Mouse (Mus musculus) liver, embryonic 11.5 days (tissue): ENCODE data around the gene Lrrc75a. TPM values are rescaled to one million over a fixed set of nuclear protein-coding genes. Genes with fewer than 3 reads are reported as not detected.

Source experiments
- ATAC-seq: fragments of 200-750 bp; cut with Nextera tagmentation; replicated peaks from 2 replicates; pipeline ENCODE4 v1.8.0; 2017; ENCODE audit warnings: moderate number of reproducible peaks, mild to moderate bottlenecking, moderate TSS enrichment, moderate library complexity; ENCODE audit not compliant: low FRiP score
- DNase-seq: peaks from one replicate; pipeline ENCODE4 v3.0.0-alpha.2; 2017; ENCODE audit warnings: low spot score
- H3K27ac ChIP-seq: fragments of 300-500 bp; sonication (generic); 2 replicates; pipeline ENCODE4 v1.5.1; 2014; ENCODE audit warnings: mild to moderate bottlenecking, low read depth, low read length, control low read depth
- H3K27me3 ChIP-seq: fragments of 300-500 bp; sonication (generic); replicated peaks from 2 replicates; pipeline ENCODE4 v1.6.1; 2014; ENCODE audit warnings: low read length, mixed read lengths; ENCODE audit not compliant: control insufficient read depth, insufficient read depth
- H3K36me3 ChIP-seq: fragments of 300-500 bp; sonication (generic); 2 replicates; pipeline ENCODE4 v1.6.1; 2014; ENCODE audit warnings: mild to moderate bottlenecking, low read length, moderate library complexity, mixed read lengths; ENCODE audit not compliant: control insufficient read depth, insufficient read depth
- H3K4me1 ChIP-seq: fragments of 300-500 bp; sonication (generic); replicated peaks from 2 replicates; pipeline ENCODE4 v1.6.1; 2014; ENCODE audit warnings: low read length, mixed read lengths; ENCODE audit not compliant: control insufficient read depth, insufficient read depth
- H3K4me2 ChIP-seq: fragments of 300-500 bp; sonication (generic); 2 replicates; pipeline ENCODE4 v1.6.1; 2014; ENCODE audit warnings: mild to moderate bottlenecking, control low read depth, moderate library complexity
- H3K4me3 ChIP-seq: fragments of 300-500 bp; sonication (generic); 2 replicates; pipeline ENCODE4 v1.5.1; 2014; ENCODE audit warnings: low read depth, low read length, control low read depth
- H3K9ac ChIP-seq: fragments of 300-500 bp; sonication (generic); 2 replicates; pipeline ENCODE4 v1.6.1; 2014; ENCODE audit warnings: low read depth, low read length, control low read depth
- H3K9me3 ChIP-seq: fragments of 300-500 bp; sonication (generic); 2 replicates; pipeline ENCODE4 v1.6.1; 2016; ENCODE audit warnings: low read length, inconsistent platforms, mixed read lengths; ENCODE audit not compliant: control insufficient read depth
- WGBS: fragments of 180-500 bp; shearing (Covaris S2); extraction: QIAGEN DNeasy Blood & Tissue Kit; methylation state at CpG from one replicate; pipeline ENCODE4 v1.1.7; 2014; 5-methylcytosine and 5-hydroxymethylcytosine counted together
- polyA plus RNA-seq: library from polyadenylated mRNA; unstranded; fragments of >200 nt; fragmentation: Nextera tagmentation; extraction: Ambion mirVana; gene quantifications from 2 replicates; pipeline ENCODE4 v1.2.1, GENCODE M21; 2014

The Lrrc75a gene
- polyA plus RNA-seq, 1 experiment from 2014 or later, result 6.7 TPM

DNA sequence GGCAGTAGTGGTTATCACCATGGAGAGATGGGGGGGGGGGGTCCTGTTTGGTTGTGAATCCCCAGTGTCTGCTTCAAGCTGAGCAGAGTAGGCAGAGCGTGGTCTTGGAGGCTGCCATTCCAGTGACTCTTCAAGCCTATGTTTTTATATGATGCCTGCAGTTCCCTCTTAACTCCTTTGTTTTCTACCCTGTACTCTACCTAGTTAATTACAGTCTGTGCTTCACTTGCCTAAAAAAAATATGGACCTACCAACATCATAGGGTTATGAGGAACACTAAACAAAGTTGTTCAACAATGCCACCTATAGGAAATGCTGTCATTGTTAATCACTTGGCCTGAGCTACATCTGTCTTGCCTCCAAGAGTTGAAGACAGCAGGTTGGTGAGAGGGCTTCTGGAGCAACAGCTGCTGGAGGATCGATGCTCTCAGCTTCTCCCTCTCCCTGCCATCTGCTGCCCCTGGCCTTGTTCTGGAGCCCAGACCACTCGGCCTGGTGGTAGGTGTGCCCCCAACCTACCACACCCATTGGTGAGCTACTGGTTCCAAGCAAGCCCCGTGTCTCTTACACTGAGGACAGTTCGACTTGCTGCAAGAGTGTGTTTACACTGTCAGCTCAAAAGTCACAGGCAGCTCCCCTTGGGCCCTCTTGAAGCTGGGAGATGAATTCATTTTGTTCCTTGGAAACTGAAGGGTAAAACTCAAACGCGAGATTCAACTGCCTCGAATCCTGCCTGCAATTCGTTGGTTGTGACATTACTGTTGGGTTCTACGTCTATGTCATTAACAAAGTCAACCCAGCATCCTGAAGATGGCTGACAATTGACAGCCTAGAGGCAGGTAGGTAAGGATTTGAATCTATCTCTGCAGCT is 41.8 kb downstream of the Lrrc75a start:
- WGBS, result 60% methylated on average over 10 of the region's 10 CpGs
- no peaks in the 10 kb centered on the region for H3K9me3 ChIP-seq
- H3K36me3 ChIP-seq, result peaks cover 41% of the 10 kb centered on the region
- H3K27ac ChIP-seq, result peak overlapping the region; percentile 99
- DNase-seq, result peak; percentile 58
- no peak overlapping the region for H3K9ac ChIP-seq
- peak; percentile 24 for ATAC-seq
- no peaks in the 10 kb centered on the region for H3K27me3 ChIP-seq
- peaks cover 16% of the 10 kb centered on the region for H3K4me1 ChIP-seq
- H3K4me3 ChIP-seq, result no peak overlapping the region
- H3K4me2 ChIP-seq, result 0 out of 2 replicates have a peak overlapping the region, but pooled peaks have one; percentile 7

DNA sequence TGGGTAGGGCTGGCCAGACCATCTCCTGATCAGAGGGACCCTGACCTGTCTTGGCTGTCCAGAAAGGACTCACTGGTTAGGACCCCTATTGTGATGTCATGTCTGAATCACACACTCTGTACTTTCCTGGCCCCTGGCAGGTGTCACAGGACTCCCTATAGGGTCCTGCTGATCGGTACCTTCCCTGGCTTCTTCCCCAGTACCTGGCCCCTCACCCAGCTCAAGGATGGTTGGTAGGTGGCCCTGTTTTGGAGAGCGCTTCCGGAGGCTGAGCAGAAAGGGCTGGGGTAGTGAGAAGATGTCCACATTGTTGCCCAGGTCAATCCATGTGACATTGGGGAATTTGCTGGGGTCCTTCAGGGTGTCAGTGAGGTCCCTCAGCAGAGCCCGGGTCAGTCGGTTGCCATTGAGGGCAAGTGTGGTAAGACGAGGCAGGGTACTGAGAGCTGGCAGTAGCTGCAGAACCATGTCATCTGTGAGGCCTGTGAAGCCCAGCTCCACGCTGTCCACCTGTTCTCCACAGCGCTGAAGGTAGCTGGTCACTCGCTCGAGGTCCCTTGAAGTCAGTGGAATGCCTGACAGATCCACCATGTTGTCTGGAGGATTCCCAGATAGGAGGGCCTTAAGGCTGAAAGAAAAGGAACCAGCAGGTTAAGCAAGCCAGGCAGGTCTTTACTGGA is 42.6 kb downstream of the Lrrc75a start:
- Histone ChIP-seq H3K4me1 (peaks cover 16% of the 10 kb centered on the region), H3K4me2 (peak overlapping the region; percentile 95), H3K36me3 (peaks cover 41% of the 10 kb centered on the region), H3K4me3 (peak overlapping the region; percentile 88), H3K27ac (peak overlapping the region; percentile 99), H3K9ac (peak overlapping the region; percentile 100), H3K9me3 (no peaks in the 10 kb centered on the region), H3K27me3 (no peaks in the 10 kb centered on the region)
- 31% methylated on average over 10 of the region's 10 CpGs for WGBS
- DNase-seq, result peak; percentile 74
- ATAC-seq, result peak; percentile 40

DNA sequence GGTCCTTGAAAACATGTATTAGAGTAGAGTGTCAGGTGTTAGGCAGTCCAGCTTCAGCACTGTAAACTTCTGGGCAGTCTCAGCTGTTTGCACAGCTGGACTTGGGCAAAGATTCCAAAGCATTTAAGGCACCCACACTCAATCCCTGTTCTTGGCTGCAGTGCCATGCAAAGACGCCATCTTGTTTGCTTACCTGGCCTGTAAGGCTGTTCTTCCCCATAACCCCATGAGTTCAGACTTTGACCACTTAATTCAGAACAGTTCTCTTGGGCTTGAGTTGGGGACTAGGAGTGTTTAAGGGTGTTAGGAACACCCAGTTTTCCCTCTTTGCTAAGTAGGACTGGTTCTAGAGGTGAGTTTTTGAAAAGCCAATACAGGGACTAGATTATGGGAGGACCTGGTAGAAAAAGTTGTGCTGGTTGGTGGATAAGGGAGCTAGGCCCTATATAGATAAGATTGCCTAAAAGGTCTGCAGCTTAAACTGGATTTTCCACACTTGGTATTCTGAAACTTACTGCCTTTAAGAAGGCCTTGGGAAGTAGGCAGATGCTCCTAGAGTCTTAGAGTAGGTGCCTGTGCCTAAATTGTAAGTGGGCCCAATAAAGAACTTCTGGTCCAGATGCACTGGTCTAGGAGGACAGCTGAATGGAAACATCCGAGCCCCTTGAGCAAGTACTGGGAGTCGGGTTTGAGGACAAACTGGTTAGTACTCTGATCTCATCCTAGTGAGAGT is 43.3 kb downstream of the Lrrc75a start:
- peaks cover 41% of the 10 kb centered on the region for H3K36me3 ChIP-seq
- DNase-seq, result no peak

DNA sequence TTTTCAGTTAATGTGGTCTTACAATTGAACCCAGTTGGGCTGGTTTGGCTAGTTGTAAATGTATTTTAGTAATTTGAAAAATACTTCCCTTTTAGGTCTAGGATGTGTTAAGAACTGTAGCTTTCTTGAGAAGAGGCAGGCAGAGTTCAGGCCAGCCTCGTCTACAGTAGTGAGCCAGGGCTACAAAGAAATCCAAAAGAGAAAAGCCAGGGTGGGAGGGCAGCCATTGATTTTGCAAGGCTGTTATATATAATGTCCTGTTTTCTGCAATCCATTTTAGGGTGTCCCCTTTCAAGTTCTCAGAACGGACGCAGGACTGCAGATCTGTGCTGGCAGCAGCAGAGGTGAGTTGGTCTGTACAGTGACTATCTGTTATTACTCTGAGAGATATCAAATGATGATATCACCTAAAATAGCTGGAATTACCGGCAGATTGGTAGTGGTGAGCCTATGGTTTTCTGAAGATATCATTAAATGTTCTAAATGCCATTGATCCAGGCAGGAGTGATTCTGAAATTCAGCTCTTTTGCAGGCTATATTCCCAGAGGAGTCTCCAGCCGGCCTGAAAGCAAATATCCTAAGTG is 44.1 kb downstream of the Lrrc75a start:
- no peaks in the 10 kb centered on the region for H3K27me3 ChIP-seq
- peaks cover 41% of the 10 kb centered on the region for H3K36me3 ChIP-seq
- peak overlapping the region; percentile 95 for H3K4me2 ChIP-seq
- ATAC-seq, result no peak
- peaks cover 16% of the 10 kb centered on the region for H3K4me1 ChIP-seq
- H3K27ac ChIP-seq, result peak overlapping the region; percentile 99
- no peaks in the 10 kb centered on the region for H3K9me3 ChIP-seq
- no peak for DNase-seq
- peak overlapping the region; percentile 88 for H3K4me3 ChIP-seq
- H3K9ac ChIP-seq, result peak overlapping the region; percentile 100
- 18% methylated on average over 5 of the region's 5 CpGs for WGBS

More for the DNA sequence above, 43.3 kb downstream of the Lrrc75a start:
- peak overlapping the region; percentile 100 for H3K9ac ChIP-seq
- H3K27ac ChIP-seq, result peak overlapping the region; percentile 99
- H3K4me2 ChIP-seq, result peak overlapping the region; percentile 95
- peaks cover 16% of the 10 kb centered on the region for H3K4me1 ChIP-seq
- no peaks in the 10 kb centered on the region for H3K27me3 ChIP-seq
- no peaks in the 10 kb centered on the region for H3K9me3 ChIP-seq
- H3K4me3 ChIP-seq, result peak overlapping the region; percentile 88
- 28% methylated on average over 3 of the region's 3 CpGs for WGBS
- no peak for ATAC-seq

DNA sequence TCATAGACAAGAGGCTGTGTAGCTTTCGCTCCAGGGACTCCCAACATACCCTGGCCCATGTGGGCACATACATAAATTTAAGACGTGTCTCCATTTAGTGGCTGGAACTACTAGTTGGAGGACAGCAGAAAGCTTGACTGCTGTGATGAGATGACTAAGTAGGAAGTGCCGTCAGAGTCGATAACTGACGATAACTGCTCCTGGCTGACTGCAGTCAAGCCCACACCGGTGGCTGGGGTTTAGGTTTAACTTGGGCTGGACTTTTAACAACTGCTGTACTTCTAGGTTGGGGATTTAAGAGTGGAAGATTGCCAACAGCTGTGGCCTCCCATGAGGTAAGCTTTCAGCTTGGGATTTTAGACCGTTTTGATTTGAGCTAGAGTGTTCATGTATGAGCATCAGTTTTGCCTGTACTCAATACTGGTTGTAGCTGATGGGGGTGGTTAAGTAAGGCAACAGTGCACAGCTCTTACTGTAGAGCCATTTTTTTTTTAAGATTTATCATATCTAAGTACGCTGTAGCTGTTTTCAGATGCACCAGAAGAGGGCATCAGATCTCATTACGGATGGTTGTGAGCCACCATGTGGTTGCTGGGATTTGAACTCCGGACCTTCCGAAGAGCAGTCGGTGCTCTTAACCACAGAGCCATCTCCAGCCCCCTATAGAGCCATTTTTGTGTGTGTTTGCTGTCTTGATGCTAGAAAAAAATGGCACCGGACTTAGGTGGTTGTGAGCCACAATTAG is 44.8 kb downstream of the Lrrc75a start:
- DNase-seq (peak; percentile 57), ATAC-seq (no peak)
- Histone ChIP-seq H3K4me3 (peak overlapping the region; percentile 88), H3K9me3 (no peaks in the 10 kb centered on the region), H3K36me3 (peaks cover 41% of the 10 kb centered on the region), H3K27me3 (no peaks in the 10 kb centered on the region), H3K4me1 (peaks cover 17% of the 10 kb centered on the region), H3K9ac (peak overlapping the region; percentile 100), H3K27ac (peak overlapping the region; percentile 99), H3K4me2 (peak overlapping the region; percentile 95)
- WGBS, result under 1% methylated on average over 13 of the region's 13 CpGs

DNA sequence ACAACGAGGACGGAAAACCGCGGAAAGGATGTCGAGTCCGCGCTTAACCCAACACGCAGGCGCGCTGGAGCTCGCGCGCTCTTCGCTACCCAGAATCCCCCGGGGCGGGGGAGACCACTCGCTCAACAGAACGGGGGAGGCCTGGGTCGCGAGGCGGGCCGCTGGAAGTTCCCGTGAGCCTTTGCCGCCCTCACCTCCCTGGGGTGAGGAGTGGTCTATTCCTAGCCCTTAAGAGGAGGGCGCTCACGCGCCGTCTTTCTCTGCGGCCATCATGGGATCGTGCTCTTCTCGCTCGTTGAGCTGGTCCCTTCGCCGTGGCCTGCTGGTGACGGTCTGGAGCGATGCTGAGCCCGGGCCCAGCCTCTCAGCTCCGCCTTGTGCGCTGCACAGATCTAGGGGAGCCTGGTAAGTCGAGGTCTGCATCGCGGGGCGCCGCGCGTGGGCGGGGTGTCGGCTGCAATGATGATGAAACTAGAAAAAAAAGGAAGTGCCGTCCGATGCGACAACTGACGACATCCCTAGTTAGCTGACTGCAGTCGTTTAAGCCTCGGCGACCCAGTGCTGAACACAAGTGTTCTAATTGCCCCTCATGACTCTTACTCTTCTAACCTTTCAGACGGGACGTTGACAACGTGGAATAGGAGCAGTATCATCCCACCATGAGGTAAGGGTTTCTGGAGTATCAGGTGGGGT is 45.6 kb downstream of the Lrrc75a start:
- Histone ChIP-seq H3K4me1 (peaks cover 23% of the 10 kb centered on the region), H3K4me2 (peak overlapping the region; percentile 95), H3K27ac (peak overlapping the region; percentile 99), H3K9me3 (no peaks in the 10 kb centered on the region), H3K4me3 (peak overlapping the region; percentile 88), H3K9ac (peak overlapping the region; percentile 100), H3K27me3 (no peaks in the 10 kb centered on the region), H3K36me3 (peaks cover 41% of the 10 kb centered on the region)
- ATAC-seq (peak; percentile 84), DNase-seq (peak; percentile 97)
- under 1% methylated on average over 58 of the region's 58 CpGs for WGBS

DNA sequence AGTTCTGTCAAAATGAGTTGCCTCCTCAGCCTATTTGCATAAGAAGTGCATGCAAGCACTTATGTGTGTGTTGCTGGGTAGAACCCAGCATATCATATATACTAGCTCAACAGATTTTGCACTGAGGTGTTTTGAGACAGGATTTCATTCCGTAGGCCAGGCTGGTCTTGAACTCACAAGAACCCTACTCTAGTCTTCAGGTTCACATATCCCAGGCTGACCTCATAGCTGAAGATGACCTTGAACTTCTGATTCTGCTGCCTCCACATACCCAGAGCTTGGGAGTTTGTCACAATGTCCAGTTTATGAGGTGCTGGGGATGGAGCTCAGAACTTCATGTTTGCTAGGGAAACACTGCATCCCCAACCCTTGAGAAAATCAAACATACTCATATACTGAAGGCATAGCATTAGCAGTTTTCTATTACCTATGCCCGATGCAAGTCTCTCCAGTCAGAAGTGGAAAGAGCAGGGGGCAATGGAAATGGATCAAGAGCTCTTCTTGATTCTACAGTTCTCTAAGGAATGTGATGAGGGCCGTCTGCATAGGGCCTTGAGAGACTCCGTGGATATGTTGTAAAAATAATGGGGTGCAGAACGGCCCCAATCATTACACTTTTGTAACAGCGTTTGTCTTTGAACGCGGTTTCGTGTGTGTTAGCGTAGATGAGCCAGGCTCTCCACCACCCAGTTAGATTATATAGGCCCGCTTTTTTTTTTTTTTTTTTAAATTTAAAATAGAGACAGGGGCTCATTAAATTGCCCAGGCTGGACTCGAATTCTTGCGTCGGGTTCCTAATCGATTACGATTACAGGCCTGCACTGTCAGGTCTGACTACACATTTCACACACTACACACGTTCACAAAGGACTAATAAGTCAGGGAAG is 46.3 kb downstream of the Lrrc75a start:
- DNase-seq (no peak), ATAC-seq (0 out of 2 replicates have a peak, but pooled peaks have one; percentile 0)
- H3K9ac ChIP-seq, result peak overlapping the region; percentile 100
- H3K4me3 ChIP-seq, result peak overlapping the region; percentile 88
- peaks cover 37% of the 10 kb centered on the region for H3K36me3 ChIP-seq
- peaks cover 23% of the 10 kb centered on the region for H3K4me1 ChIP-seq
- H3K4me2 ChIP-seq, result peak overlapping the region; percentile 95
- no peaks in the 10 kb centered on the region for H3K9me3 ChIP-seq
- H3K27me3 ChIP-seq, result no peaks in the 10 kb centered on the region
- peak overlapping the region; percentile 99 for H3K27ac ChIP-seq
- 12% methylated on average over 17 of the region's 17 CpGs for WGBS
